Mouse (Mus musculus): ENCODE data around the gene Tedc1. TPM values are rescaled to one million over a fixed set of nuclear protein-coding genes. Genes with fewer than 3 reads are reported as not detected.
A peak's percentile ranks its signal among the peaks of the same experiment; 100 is the strongest.

The Tedc1 gene
- polyA plus RNA-seq, 1 experiment from 2014 or later, result 28.1 TPM

DNA sequence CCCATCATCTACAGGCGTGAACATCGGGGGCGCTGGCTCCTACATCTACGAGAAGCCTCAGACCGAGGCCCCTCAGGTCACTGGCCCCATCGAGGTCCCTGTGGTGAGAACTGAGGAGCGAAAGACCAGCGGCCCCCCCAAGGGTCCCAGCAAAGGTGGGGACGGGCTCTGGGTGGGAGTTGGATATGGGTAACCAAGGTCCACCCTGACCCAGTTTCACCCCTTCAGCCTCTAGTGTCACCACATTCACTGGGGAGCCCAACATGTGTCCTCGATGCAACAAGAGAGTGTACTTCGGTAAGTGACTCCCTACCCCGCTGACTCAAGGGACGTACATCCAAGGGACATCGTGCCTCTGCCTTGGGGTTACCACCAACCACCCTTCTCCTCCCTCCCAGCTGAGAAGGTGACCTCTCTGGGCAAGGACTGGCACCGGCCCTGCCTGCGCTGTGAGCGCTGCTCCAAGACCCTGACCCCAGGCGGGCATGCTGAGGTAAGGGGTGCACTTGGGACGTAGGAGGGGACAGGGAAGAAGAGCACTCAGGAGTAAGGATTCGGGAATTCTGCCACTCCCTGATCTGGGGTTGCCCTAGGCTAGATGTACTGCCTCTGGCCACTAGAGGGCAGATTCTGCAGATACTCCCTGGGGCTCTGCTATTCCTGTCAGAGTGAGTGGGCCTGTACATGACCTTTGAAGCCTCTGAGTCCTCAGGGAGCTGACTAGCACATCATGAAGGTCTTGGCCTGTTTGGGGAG is 12.0 kb upstream of the Tedc1 start:
- ATAC-seq (replicated peaks; ENCODE audit: extremely low read depth, insufficient read depth, low FRiP score), result no peak
- H3K4me1 ChIP-seq (ENCODE audit: control insufficient read depth, insufficient read depth, low read length), result peaks cover 66% of the 10 kb centered on the region
- peak overlapping the region; percentile 97 for H3K9ac ChIP-seq (ENCODE audit: low read length)
- H3K4me3 ChIP-seq (ENCODE audit: low read length), result peak overlapping the region; percentile 88
- no peaks in the 10 kb centered on the region for H3K9me3 ChIP-seq (replicated peaks; ENCODE audit: control insufficient read depth, low read length)
- H3K4me2 ChIP-seq (ENCODE audit: low read depth, low read length), result peak overlapping the region; percentile 79
- H3K36me3 ChIP-seq (ENCODE audit: control insufficient read depth, insufficient read depth), result peaks cover 26% of the 10 kb centered on the region
- WGBS, result 73% methylated on average over 20 of the region's 20 CpGs
- no peaks in the 10 kb centered on the region for H3K27me3 ChIP-seq (ENCODE audit: control insufficient read depth, insufficient read depth, low read length)
- peak overlapping the region; percentile 99 for H3K27ac ChIP-seq (ENCODE audit: low read length)

DNA sequence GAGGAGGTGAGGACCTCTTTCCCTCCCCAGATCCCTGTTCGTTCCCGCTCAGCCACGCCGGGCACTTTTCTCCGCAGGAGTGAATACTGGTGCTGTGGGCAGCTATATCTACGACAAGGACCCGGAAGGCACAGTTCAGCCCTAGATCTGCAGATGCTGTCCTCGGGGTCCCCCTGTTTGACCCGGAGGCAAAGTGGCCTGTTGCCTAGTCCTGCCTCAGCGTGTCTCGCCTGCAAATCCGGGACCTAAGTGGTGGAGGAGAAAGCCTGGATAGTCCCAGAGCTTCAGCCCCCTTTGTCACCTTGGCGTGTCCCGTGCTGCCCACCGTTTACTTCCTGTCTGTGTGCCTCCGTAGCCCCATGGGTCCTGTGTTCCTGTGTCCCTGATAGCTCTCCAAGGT is 11.3 kb upstream of the Tedc1 start:
- Histone ChIP-seq H3K9ac (ENCODE audit: low read length) (peak overlapping the region; percentile 97), H3K27ac (ENCODE audit: low read length) (peak overlapping the region; percentile 99), H3K4me3 (ENCODE audit: low read length) (peak overlapping the region; percentile 7; the same call in 1 of the 2 replicates), H3K4me2 (ENCODE audit: low read depth, low read length) (peak overlapping the region; percentile 79), H3K36me3 (ENCODE audit: control insufficient read depth, insufficient read depth) (peaks cover 26% of the 10 kb centered on the region), H3K4me1 (ENCODE audit: control insufficient read depth, insufficient read depth, low read length) (peaks cover 63% of the 10 kb centered on the region), H3K27me3 (ENCODE audit: control insufficient read depth, insufficient read depth, low read length) (no peaks in the 10 kb centered on the region), H3K9me3 (replicated peaks; ENCODE audit: control insufficient read depth, low read length) (no peaks in the 10 kb centered on the region)
- ATAC-seq (replicated peaks; ENCODE audit: extremely low read depth, insufficient read depth, low FRiP score), result no peak
- WGBS, result 87% methylated on average over 16 of the region's 16 CpGs

DNA sequence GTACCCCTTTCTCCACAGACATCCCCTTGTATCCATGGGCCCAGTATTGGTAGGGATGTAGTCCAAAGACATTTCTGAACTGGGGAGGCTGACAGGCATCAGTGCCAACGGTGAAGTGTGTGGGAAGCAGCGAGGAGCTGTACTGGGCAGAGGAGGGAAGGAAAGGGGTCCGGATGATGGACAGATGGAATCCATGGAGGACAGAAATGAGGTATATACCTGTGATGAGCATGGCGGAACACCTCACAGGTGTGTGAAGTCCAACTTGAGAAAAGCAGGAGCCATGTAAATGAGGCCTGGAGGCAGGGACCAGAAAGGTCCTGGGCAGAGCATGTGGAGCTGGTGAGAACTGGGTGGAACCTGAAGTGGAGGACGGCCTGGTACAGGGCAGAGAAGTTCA is 10.6 kb upstream of the Tedc1 start:
- peak overlapping the region; percentile 82 for H3K27ac ChIP-seq (ENCODE audit: low read length)
- peaks cover 26% of the 10 kb centered on the region for H3K36me3 ChIP-seq (ENCODE audit: control insufficient read depth, insufficient read depth)
- peaks cover 64% of the 10 kb centered on the region for H3K4me1 ChIP-seq (ENCODE audit: control insufficient read depth, insufficient read depth, low read length)
- no peak for ATAC-seq (replicated peaks; ENCODE audit: extremely low read depth, insufficient read depth, low FRiP score)
- 73% methylated on average over 5 of the region's 5 CpGs for WGBS
- no peaks in the 10 kb centered on the region for H3K27me3 ChIP-seq (ENCODE audit: control insufficient read depth, insufficient read depth, low read length)
- peak overlapping the region; percentile 79; the same call in 1 of the 2 replicates for H3K4me2 ChIP-seq (ENCODE audit: low read depth, low read length)
- H3K9ac ChIP-seq (ENCODE audit: low read length), result peak overlapping the region; percentile 42
- H3K4me3 ChIP-seq (ENCODE audit: low read length), result no peak overlapping the region; the same call in 1 of the 2 replicates
- H3K9me3 ChIP-seq (replicated peaks; ENCODE audit: control insufficient read depth, low read length), result no peaks in the 10 kb centered on the region

DNA sequence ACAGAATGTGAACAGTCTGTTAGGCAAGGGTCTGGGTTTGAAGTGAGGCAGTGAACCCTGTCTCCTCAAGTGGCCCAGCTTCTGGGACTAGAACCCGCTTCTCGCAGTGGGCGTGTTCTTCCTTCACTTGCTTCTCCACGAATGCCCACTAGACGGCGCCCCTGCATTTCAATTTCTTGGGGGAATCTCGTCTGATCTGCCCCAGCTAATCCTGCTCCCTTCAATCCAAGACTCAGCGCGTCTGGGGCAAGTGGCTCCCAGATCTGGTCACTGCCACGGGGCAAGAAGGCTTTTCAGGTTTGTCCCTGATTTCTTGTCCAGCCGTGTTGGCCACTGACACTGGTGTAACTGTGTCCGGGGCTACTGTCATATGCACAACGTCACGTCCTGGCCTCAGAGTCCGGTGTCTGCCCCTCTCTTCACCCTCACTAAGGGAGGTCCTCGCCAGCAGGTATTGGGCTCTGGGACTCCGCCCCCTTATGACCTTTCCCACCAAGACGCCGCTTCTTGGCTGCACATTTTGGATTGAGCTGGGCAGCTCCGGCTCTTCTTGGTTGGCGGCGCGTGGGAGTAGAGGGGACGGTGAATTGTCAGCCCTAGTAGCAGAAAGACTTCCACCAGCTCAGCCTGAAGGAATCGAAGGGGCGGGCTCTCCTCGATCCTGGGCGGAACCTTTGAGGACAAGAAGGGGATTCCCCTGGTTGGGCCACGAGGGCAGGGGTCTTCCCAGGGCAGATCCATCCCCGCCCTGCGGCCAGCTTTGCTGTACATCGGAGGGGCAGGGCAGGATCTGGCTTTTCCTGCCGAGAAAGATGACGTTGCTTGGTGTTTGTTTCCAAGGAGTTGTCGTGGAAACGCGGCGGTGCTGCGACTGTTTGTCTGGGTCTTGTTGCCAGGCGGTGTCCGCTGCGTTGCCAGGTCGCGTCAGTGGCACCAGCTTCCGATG is 9.8 kb upstream of the Tedc1 start, which contains the start of gene Crip1:
Gene Crip1, plus strand, starts transcription at position 205 of the 946 bp plus-strand sequence.
- peak within 1 kb of the TSS; percentile 31 for H3K4me3 ChIP-seq (ENCODE audit: low read length)
- no peaks in the 10 kb centered on the region for H3K27me3 ChIP-seq (ENCODE audit: control insufficient read depth, insufficient read depth, low read length)
- peaks cover 26% of the 10 kb centered on the region for H3K36me3 ChIP-seq (ENCODE audit: control insufficient read depth, insufficient read depth)
- peak within 1 kb of the TSS; percentile 97 for H3K9ac ChIP-seq (ENCODE audit: low read length)
- H3K9me3 ChIP-seq (replicated peaks; ENCODE audit: control insufficient read depth, low read length), result no peaks in the 10 kb centered on the region
- WGBS, result 13% methylated on average over 45 of the region's 45 CpGs
- peak within 1 kb of the TSS; percentile 79 for H3K4me2 ChIP-seq (ENCODE audit: low read depth, low read length)
- no peak for ATAC-seq (replicated peaks; ENCODE audit: extremely low read depth, insufficient read depth, low FRiP score)
- H3K27ac ChIP-seq (ENCODE audit: low read length), result peak within 1 kb of the TSS; percentile 99
- H3K4me1 ChIP-seq (ENCODE audit: control insufficient read depth, insufficient read depth, low read length), result peaks cover 72% of the 10 kb centered on the region

DNA sequence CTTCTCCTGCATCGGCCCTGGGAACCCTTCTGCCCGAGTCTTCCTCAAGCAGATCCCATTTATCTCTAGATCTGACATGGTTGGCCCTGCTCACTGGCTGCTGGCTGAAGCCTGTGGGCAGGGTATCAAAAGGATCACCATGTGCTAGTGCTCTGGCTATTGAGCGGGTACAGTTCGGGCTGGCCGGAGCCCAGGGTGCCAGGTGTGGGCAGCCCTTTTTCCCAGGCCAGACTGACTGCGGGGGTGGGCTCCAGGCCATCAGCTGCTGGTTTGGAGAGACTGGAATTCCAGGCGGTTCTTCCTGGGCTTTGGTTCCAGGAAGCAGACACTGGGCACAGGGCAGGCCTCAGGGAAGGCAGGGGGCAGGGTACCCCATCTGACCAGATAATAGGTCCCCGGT is 8.7 kb upstream of the Tedc1 start:
- Histone ChIP-seq H3K9me3 (replicated peaks; ENCODE audit: control insufficient read depth, low read length) (no peaks in the 10 kb centered on the region), H3K9ac (ENCODE audit: low read length) (peak overlapping the region; percentile 45), H3K4me1 (ENCODE audit: control insufficient read depth, insufficient read depth, low read length) (peaks cover 78% of the 10 kb centered on the region), H3K27me3 (ENCODE audit: control insufficient read depth, insufficient read depth, low read length) (no peaks in the 10 kb centered on the region), H3K36me3 (ENCODE audit: control insufficient read depth, insufficient read depth) (peaks cover 26% of the 10 kb centered on the region), H3K27ac (ENCODE audit: low read length) (peak overlapping the region; percentile 82), H3K4me3 (ENCODE audit: low read length) (no peak overlapping the region), H3K4me2 (ENCODE audit: low read depth, low read length) (no peak overlapping the region)
- WGBS, result 61% methylated on average over 8 of the region's 8 CpGs
- no peak for ATAC-seq (replicated peaks; ENCODE audit: extremely low read depth, insufficient read depth, low FRiP score)

DNA sequence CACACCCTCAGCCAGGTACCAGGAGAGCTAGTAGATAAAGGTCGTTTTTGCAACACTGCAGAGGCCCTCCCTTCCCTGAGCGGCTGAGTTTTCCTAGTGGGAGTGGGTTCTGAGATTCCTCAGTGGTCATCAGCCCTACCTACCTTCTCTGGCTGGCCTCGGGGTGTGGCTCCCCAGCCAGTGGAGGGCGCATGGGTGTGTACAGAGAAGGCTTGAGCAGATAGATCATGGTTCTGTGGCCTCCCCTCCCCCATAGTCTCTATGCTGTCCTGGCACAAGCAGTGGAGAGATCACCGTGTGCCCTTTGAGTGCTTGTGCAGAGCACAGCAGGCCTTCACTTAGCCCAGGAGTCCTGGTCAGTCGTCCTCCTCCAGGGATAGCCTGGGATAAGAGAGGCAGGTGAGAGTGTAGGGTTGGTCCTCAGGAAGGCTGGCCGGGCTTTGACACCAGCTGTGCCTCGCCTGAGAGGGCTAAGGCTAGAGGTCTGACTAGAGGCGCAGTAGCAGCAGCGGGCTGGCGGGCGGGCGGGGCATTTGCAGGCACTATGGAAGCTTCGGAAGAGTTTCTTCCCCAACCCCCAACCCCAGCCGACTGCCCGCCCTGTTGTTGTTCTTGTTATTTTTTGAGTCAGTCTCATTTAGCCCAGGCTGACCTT is 7.7 kb upstream of the Tedc1 start:
- no peaks in the 10 kb centered on the region for H3K9me3 ChIP-seq (replicated peaks; ENCODE audit: control insufficient read depth, low read length)
- H3K9ac ChIP-seq (ENCODE audit: low read length), result peak overlapping the region; percentile 45; the same call in 1 of the 2 replicates
- no peak; the same call in 1 of the 2 replicates for ATAC-seq (replicated peaks; ENCODE audit: extremely low read depth, insufficient read depth, low FRiP score)
- peak overlapping the region; percentile 82 for H3K27ac ChIP-seq (ENCODE audit: low read length)
- H3K36me3 ChIP-seq (ENCODE audit: control insufficient read depth, insufficient read depth), result peaks cover 25% of the 10 kb centered on the region
- no peak overlapping the region for H3K4me3 ChIP-seq (ENCODE audit: low read length)
- no peaks in the 10 kb centered on the region for H3K27me3 ChIP-seq (ENCODE audit: control insufficient read depth, insufficient read depth, low read length)
- peaks cover 82% of the 10 kb centered on the region for H3K4me1 ChIP-seq (ENCODE audit: control insufficient read depth, insufficient read depth, low read length)
- 40% methylated on average over 16 of the region's 16 CpGs for WGBS
- H3K4me2 ChIP-seq (ENCODE audit: low read depth, low read length), result no peak overlapping the region

DNA sequence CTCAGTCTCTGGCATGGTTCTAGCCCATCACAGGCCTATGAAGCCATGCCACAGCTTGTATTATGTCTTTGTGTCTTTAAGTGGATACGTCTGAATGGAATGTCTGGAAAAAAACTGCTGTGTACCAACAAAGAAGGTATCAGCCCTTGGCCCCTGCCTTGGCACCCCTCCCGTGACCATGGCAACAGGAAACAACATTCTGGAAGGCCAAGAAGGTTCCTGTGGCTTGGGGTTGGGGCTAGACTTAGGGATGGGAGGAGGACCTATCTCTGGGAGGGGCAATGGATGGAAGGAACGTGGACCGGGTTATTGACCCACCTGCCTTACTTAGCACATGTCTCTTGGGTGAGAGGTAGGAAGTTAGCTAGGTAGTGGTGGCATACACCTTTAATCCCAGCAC is 6.9 kb upstream of the Tedc1 start:
- 66% methylated on average over 4 of the region's 4 CpGs for WGBS
- no peak overlapping the region for H3K4me2 ChIP-seq (ENCODE audit: low read depth, low read length)
- H3K9me3 ChIP-seq (replicated peaks; ENCODE audit: control insufficient read depth, low read length), result no peaks in the 10 kb centered on the region
- no peak for ATAC-seq (replicated peaks; ENCODE audit: extremely low read depth, insufficient read depth, low FRiP score)
- no peak overlapping the region for H3K4me3 ChIP-seq (ENCODE audit: low read length)
- peaks cover 73% of the 10 kb centered on the region for H3K4me1 ChIP-seq (ENCODE audit: control insufficient read depth, insufficient read depth, low read length)
- peaks cover 17% of the 10 kb centered on the region for H3K36me3 ChIP-seq (ENCODE audit: control insufficient read depth, insufficient read depth)
- H3K9ac ChIP-seq (ENCODE audit: low read length), result no peak overlapping the region
- H3K27me3 ChIP-seq (ENCODE audit: control insufficient read depth, insufficient read depth, low read length), result no peaks in the 10 kb centered on the region
- H3K27ac ChIP-seq (ENCODE audit: low read length), result no peak overlapping the region

DNA sequence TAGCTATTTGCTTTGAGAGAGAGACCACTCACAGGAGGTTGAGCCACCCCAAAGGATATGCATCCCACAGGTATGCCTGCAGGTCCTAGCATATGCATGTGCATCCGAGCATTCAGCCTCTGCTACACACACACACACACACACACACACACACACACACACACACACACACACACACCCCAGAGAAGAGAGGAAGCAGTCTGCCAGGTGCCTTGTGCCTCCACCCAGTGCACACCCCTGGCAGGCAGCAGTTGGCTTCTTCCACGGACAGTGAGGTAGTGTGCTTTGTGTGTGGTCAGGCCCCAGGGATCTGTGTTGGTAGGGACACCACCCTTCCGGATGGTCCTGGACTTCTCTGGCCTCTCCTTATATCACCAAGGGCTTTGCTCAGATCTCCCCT is 6.3 kb upstream of the Tedc1 start:
- H3K4me1 ChIP-seq (ENCODE audit: control insufficient read depth, insufficient read depth, low read length), result peaks cover 71% of the 10 kb centered on the region
- H3K27me3 ChIP-seq (ENCODE audit: control insufficient read depth, insufficient read depth, low read length), result no peaks in the 10 kb centered on the region
- ATAC-seq (replicated peaks; ENCODE audit: extremely low read depth, insufficient read depth, low FRiP score), result no peak
- no peak overlapping the region for H3K4me3 ChIP-seq (ENCODE audit: low read length)
- H3K9ac ChIP-seq (ENCODE audit: low read length), result no peak overlapping the region
- H3K4me2 ChIP-seq (ENCODE audit: low read depth, low read length), result no peak overlapping the region
- H3K36me3 ChIP-seq (ENCODE audit: control insufficient read depth, insufficient read depth), result peaks cover 12% of the 10 kb centered on the region
- no peaks in the 10 kb centered on the region for H3K9me3 ChIP-seq (replicated peaks; ENCODE audit: control insufficient read depth, low read length)
- no peak overlapping the region for H3K27ac ChIP-seq (ENCODE audit: low read length)
- 69% methylated on average over 3 of the region's 3 CpGs for WGBS

Measured in heart, embryonic 16.5 days (tissue).